Mouse (Mus musculus): ENCODE measurements at regions not wholly inside any gene's neighbourhood (a gene's known extent, or its start where the extent isn't known, plus 50 kb on each side); places are given as distances from the start of the nearest gene placed in this dataset.

- no peak for TF ChIP-seq CTCF (IDR thresholded peaks at IDR 0.05; ENCODE audit: control insufficient read depth, insufficient read depth, low read length)
- TF ChIP-seq POLR2A (IDR thresholded peaks at IDR 0.05; ENCODE audit: borderline replicate concordance, control insufficient read depth, low read depth, low read length) = no peak
Measured at GRCm38 (mm10) chr10:17561466-17561865, 161.6 kb upstream of the Cited2 start.

All from bone marrow, adult 2 months (tissue).